Mouse (Mus musculus) liver, embryonic 12.5 days (tissue): ENCODE results near the gene Olfr312. TPM values are rescaled to one million over a fixed set of nuclear protein-coding genes. Genes with fewer than 3 reads are reported as not detected.
"Not testable (repeated sequence)": the region's sequence is repeated elsewhere in the genome, so short reads cannot be mapped to it uniquely, and the experiment has no call there.

ENCODE experiments used
- ATAC-seq: fragments of 200-750 bp; cut with Nextera tagmentation; 2 replicates; pipeline ENCODE4 v1.8.0; 2017; ENCODE audit warnings: moderate number of reproducible peaks, mild to moderate bottlenecking, moderate library complexity
- H3K27ac ChIP-seq: fragments of 300-500 bp; sonication (generic); 2 replicates; pipeline ENCODE4 v1.5.1; 2016; ENCODE audit warnings: mild to moderate bottlenecking
- H3K27me3 ChIP-seq: fragments of 300-500 bp; sonication (generic); replicated peaks from 2 replicates; pipeline ENCODE4 v1.6.1; 2016; ENCODE audit warnings: mild to moderate bottlenecking, moderate library complexity
- H3K36me3 ChIP-seq: fragments of 300-500 bp; sonication (generic); 2 replicates; pipeline ENCODE4 v1.6.1; 2016; ENCODE audit warnings: mild to moderate bottlenecking, moderate library complexity
- H3K4me1 ChIP-seq: fragments of 300-500 bp; sonication (generic); 2 replicates; pipeline ENCODE4 v1.6.1; 2016
- H3K4me2 ChIP-seq: fragments of 300-500 bp; sonication (generic); 2 replicates; pipeline ENCODE4 v1.6.1; 2016; ENCODE audit warnings: mild to moderate bottlenecking, moderate library complexity
- H3K4me3 ChIP-seq: fragments of 300-500 bp; sonication (generic); 2 replicates; pipeline ENCODE4 v1.5.1; 2016; ENCODE audit warnings: mild to moderate bottlenecking, moderate library complexity
- H3K9ac ChIP-seq: fragments of 300-500 bp; sonication (generic); 2 replicates; pipeline ENCODE4 v1.6.1; 2016; ENCODE audit warnings: mild to moderate bottlenecking, moderate library complexity
- H3K9me3 ChIP-seq: fragments of 300-500 bp; sonication (generic); replicated peaks from 2 replicates; pipeline ENCODE4 v1.6.1; 2016; ENCODE audit warnings: mild to moderate bottlenecking, moderate library complexity
- WGBS: fragments of 180-500 bp; shearing (Covaris S2); methylation state at CpG from one replicate; pipeline ENCODE4 v1.1.7; 2016; ENCODE audit not compliant: insufficient replicate concordance; 5-methylcytosine and 5-hydroxymethylcytosine counted together
- polyA plus RNA-seq: library from polyadenylated mRNA; unstranded; fragments of >200 nt; fragmentation: Nextera tagmentation; extraction: Ambion mirVana; gene quantifications from 2 replicates; pipeline ENCODE4 v1.2.1, GENCODE M21; 2016

Gene Olfr312
- polyA plus RNA-seq: not detected in 2 replicates

- not testable (repeated sequence) for ATAC-seq, H3K27ac ChIP-seq, H3K4me3 ChIP-seq, H3K4me1 ChIP-seq, H3K9ac ChIP-seq, H3K27me3 ChIP-seq, H3K9me3 ChIP-seq, H3K4me2 ChIP-seq, H3K36me3 ChIP-seq
Measured at GRCm38 (mm10) chr11:58828937-58829336, at the start of gene Olfr312. TSS of gene Olfr312 (plus strand) at chr11:58829237.

GRCm38 (mm10) chr11:58782480-58783089, 46.5 kb upstream of the Olfr312 start, which contains the start of gene Olfr314:
TSS of gene Olfr314 (plus strand) at chr11:58782952.
- H3K27ac ChIP-seq: no peak within 1 kb of the TSS
- no peaks in the 10 kb centered on the region for H3K36me3 ChIP-seq
- H3K27me3 ChIP-seq: no peaks in the 10 kb centered on the region
- H3K4me1 ChIP-seq: no peaks in the 10 kb centered on the region
- H3K4me2 ChIP-seq: no peak within 1 kb of the TSS
- no peak within 1 kb of the TSS for H3K9ac ChIP-seq
- no peak for ATAC-seq
- WGBS: 54% methylated on average over 6 of the region's 6 CpGs
- H3K4me3 ChIP-seq: no peak within 1 kb of the TSS
- H3K9me3 ChIP-seq: no peaks in the 10 kb centered on the region

DNA sequence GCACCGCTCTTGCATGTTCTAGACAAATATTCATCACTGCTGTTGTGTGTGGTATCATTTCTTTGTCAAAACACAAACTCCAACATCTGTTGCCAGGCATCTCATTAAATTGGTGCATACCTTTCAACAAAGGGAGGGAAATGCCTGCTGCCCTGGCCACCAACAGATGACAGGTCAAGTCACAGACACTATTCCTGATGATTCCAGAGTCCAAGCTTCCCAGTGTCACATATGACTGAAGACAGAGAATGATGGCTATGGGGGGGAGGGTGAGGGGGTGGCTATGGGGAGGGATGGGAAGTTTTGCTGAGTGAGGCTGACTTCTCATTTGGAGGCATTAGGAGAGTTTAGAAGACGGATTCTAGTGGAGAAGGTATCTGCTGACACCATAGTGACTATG, 44.9 kb upstream of the Olfr312 start:
- no peaks in the 10 kb centered on the region for H3K9me3 ChIP-seq
- H3K27me3 ChIP-seq: no peaks in the 10 kb centered on the region
- H3K4me3 ChIP-seq: no peak overlapping the region
- ATAC-seq: no peak
- H3K36me3 ChIP-seq: no peaks in the 10 kb centered on the region
- 65% methylated on average over 2 of the region's 2 CpGs for WGBS
- no peak overlapping the region for H3K4me2 ChIP-seq
- H3K4me1 ChIP-seq: no peaks in the 10 kb centered on the region
- no peak overlapping the region for H3K9ac ChIP-seq
- no peak overlapping the region for H3K27ac ChIP-seq

DNA sequence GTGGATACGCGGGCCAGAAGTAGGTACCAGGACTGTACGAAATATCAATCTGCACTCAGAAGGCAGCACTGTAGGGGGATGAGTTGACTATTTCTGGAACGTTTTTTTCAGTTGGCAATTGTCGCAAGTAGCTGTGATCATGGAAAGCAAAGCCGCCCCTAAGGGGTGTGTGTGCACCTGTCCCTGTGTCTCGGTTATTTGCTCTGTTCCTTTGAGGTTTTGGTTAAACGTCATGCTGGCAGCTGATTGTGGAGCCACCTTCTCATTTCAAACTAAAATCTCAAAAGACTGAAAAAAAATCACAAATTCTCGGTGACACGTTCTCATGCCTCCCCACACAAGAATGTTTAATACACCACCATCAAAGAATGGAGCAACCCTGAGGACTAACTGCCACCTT, 41.4 kb upstream of the Olfr312 start:
- Histone ChIP-seq H3K9ac (no peak overlapping the region), H3K4me3 (no peak overlapping the region), H3K36me3 (no peaks in the 10 kb centered on the region), H3K27ac (no peak overlapping the region), H3K9me3 (no peaks in the 10 kb centered on the region), H3K4me2 (no peak overlapping the region), H3K27me3 (no peaks in the 10 kb centered on the region), H3K4me1 (no peaks in the 10 kb centered on the region)
- 77% methylated on average over 10 of the region's 10 CpGs for WGBS
- ATAC-seq: no peak

DNA sequence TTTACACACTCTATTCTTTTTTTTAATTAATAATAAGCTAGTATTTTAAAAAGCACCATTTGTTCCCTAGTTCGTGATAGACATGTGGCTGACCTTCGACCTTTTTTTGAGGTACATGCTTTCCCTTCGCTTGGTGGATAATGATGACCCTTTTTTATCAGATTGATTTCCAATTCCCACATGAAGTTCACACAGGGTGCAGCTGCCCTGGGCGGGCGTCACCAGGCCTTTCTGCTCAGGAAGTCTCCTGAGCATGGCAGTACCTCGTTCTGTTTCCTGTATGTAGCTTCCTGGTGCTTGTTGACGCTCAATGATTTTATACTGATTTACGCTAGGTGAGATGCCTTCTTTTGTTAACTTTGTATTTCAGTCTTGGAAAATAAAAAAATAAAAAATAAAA, 40.7 kb upstream of the Olfr312 start:
- no peak for ATAC-seq
- H3K27me3 ChIP-seq: no peaks in the 10 kb centered on the region
- no peak overlapping the region for H3K4me2 ChIP-seq
- H3K27ac ChIP-seq: no peak overlapping the region
- H3K9ac ChIP-seq: no peak overlapping the region
- 58% methylated on average over 8 of the region's 8 CpGs for WGBS
- H3K9me3 ChIP-seq: no peaks in the 10 kb centered on the region
- no peaks in the 10 kb centered on the region for H3K4me1 ChIP-seq
- no peak overlapping the region for H3K4me3 ChIP-seq
- no peaks in the 10 kb centered on the region for H3K36me3 ChIP-seq

GRCm38 (mm10) chr11:58789532-58789931, 39.5 kb upstream of the Olfr312 start:
- H3K9me3 ChIP-seq: no peaks in the 10 kb centered on the region
- no peak overlapping the region for H3K9ac ChIP-seq
- 38% methylated on average over 3 of the region's 3 CpGs for WGBS
- no peak overlapping the region for H3K4me2 ChIP-seq
- no peaks in the 10 kb centered on the region for H3K36me3 ChIP-seq
- no peaks in the 10 kb centered on the region for H3K4me1 ChIP-seq
- no peak overlapping the region for H3K27ac ChIP-seq
- H3K27me3 ChIP-seq: no peaks in the 10 kb centered on the region
- no peak for ATAC-seq
- H3K4me3 ChIP-seq: no peak overlapping the region

DNA sequence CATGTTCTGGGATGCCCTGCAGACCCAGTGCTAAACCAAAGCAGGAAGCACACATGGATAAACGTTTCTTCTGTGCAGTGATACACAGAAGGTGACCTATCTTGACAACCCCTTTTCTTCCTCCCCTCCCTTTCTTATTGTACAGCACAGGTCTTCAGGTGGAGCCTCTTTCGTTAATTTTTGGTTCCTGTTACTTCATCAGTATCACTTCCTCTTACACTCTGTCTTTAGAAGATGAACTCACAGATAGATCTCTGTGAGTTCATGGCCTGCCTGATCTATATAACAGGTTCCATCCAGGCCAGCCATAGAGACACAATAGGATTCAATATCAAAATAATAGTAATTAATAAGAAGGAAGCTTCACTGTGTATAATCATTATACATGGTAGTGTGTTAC, 39.0 kb upstream of the Olfr312 start:
- Histone ChIP-seq H3K4me2 (no peak overlapping the region), H3K36me3 (no peaks in the 10 kb centered on the region), H3K27ac (no peak overlapping the region), H3K4me1 (no peaks in the 10 kb centered on the region), H3K9me3 (no peaks in the 10 kb centered on the region), H3K4me3 (no peak overlapping the region), H3K27me3 (no peaks in the 10 kb centered on the region), H3K9ac (no peak overlapping the region)
- WGBS: 18% methylated on average over 2 of the region's 2 CpGs
- no peak for ATAC-seq

DNA sequence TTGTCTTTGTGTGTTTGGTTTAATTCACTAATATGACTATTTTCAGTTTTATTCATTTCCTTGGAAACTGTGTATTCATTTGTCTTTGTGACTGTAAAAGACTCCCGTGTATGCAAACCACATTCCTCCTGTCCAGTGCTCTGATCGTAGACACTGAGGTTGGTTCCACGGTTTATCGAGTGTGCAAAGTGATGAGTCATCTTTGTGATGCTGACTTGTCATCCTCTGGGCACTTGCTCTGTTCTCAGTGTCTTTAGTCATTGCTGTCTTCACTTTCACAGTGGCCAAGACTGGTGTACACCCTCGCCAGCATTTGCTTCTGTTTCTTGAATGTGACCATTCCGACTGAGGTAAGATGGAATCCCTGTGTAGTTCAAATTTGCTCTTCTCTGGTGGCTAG, 38.4 kb upstream of the Olfr312 start:
- ATAC-seq: no peak
- H3K4me1 ChIP-seq: no peaks in the 10 kb centered on the region
- WGBS: 49% methylated on average over 6 of the region's 6 CpGs
- no peak overlapping the region for H3K4me2 ChIP-seq
- no peaks in the 10 kb centered on the region for H3K36me3 ChIP-seq
- H3K27ac ChIP-seq: no peak overlapping the region
- no peak overlapping the region for H3K4me3 ChIP-seq
- H3K27me3 ChIP-seq: no peaks in the 10 kb centered on the region
- H3K9me3 ChIP-seq: no peaks in the 10 kb centered on the region
- no peak overlapping the region for H3K9ac ChIP-seq

GRCm38 (mm10) chr11:58795856-58796255, 33.2 kb upstream of the Olfr312 start:
- H3K27ac ChIP-seq: no peak overlapping the region
- H3K4me1 ChIP-seq: no peaks in the 10 kb centered on the region
- H3K27me3 ChIP-seq: no peaks in the 10 kb centered on the region
- no peak overlapping the region for H3K9ac ChIP-seq
- WGBS: 75% methylated on average over 2 of the region's 2 CpGs
- no peaks in the 10 kb centered on the region for H3K9me3 ChIP-seq
- H3K4me2 ChIP-seq: no peak overlapping the region
- ATAC-seq: no peak
- no peaks in the 10 kb centered on the region for H3K36me3 ChIP-seq
- H3K4me3 ChIP-seq: no peak overlapping the region

GRCm38 (mm10) chr11:58796850-58797249, 32.2 kb upstream of the Olfr312 start:
- no peak overlapping the region for H3K27ac ChIP-seq
- ATAC-seq: no peak
- 63% methylated on average over 7 of the region's 7 CpGs for WGBS
- no peak overlapping the region for H3K9ac ChIP-seq
- H3K9me3 ChIP-seq: no peaks in the 10 kb centered on the region
- H3K27me3 ChIP-seq: no peaks in the 10 kb centered on the region
- no peak overlapping the region for H3K4me2 ChIP-seq
- H3K4me3 ChIP-seq: no peak overlapping the region
- no peaks in the 10 kb centered on the region for H3K36me3 ChIP-seq
- no peaks in the 10 kb centered on the region for H3K4me1 ChIP-seq

- Histone ChIP-seq H3K27ac (no peak overlapping the region), H3K4me2 (no peak overlapping the region), H3K4me3 (no peak overlapping the region), H3K4me1 (no peaks in the 10 kb centered on the region), H3K9ac (no peak overlapping the region), H3K36me3 (no peaks in the 10 kb centered on the region), H3K27me3 (no peaks in the 10 kb centered on the region), H3K9me3 (no peaks in the 10 kb centered on the region)
- no peak for ATAC-seq
- 57% methylated on average over 5 of the region's 5 CpGs for WGBS
Measured at GRCm38 (mm10) chr11:58799747-58800146, 29.3 kb upstream of the Olfr312 start.

DNA sequence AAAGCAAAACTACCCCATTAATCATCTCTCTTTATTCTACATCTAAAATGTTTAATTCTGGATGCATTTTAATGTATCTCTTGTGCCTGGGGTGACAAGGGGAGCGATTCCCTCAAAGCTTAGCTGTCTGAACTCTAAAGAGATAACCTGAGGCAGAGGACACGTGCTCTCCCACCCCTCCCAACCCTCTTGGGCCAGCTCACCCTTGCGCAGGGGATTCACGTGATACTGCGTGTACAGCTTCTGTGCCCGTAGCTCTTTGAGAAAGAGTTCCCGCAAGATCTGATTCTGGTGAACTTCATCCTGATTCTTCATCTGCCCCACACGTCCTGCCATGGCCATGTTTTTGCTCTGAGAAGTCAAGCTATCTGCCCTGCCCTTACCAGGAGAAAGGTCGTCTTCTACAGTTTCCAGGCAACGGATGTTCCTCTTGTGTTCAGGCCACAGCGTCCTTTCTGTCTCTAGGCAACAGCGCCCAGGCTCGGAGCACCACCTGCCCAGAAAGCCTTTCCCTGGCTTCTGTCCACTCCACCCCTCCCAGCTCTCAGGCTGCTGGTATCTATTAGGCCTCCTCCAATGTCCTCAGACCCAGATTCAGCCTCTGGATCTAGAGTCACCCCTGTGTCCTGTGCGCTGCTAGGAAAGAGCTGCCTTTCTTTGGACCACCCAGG, 27.3 kb upstream of the Olfr312 start, which contains the start of gene Fam183b:
Fam183b (minus strand) TSS at position 403 of the 671 bp plus-strand sequence.
- Histone ChIP-seq H3K4me1 (0 out of 2 replicates have a peak, but pooled peaks cover 4% of the 10 kb centered on the region), H3K36me3 (no peaks in the 10 kb centered on the region), H3K4me2 (no peak within 1 kb of the TSS), H3K9ac (no peak within 1 kb of the TSS), H3K9me3 (no peaks in the 10 kb centered on the region), H3K27me3 (no peaks in the 10 kb centered on the region), H3K27ac (no peak within 1 kb of the TSS), H3K4me3 (no peak within 1 kb of the TSS)
- no peak for ATAC-seq
- WGBS: 42% methylated on average over 14 of the region's 14 CpGs
